Mouse (Mus musculus): Measurements from ENCODE around the gene Surf1.

Surf1 gene

DNA sequence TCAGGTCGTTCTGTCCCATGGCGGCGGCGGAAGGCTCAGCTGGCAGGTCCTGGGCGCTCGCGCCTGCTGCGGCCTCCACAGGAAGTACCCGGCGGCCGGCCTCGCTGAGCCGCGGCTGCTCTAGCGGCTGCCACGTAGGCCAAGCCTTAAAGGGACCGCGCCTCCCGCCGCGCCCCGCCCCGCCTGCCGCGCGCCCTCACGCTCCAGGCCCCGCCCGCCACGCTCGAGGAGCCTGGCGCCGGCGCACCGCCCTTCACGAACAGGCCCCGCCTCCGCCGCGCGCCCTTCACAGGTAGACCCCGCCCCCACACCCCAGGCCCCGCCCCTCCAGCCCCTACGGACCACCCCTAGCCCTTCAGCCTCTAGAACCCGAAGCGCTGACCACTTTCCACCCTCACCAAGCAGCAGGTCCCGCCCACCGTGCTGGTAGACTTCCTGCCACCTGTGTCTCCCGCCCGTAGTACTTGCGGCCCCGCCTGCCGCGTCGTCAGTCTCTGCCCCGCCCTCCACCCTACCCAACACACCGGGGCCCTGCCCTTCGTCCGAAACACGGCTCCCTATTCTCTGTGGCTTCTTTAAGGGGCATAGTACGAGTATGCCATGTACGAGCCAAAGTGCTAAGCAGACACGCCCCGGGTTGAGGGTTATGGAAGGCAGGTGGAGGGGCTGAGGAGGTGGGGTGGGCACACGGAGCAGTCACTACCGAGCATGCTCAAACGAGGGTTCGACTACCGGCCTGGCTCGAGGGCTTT, 17.1 kb upstream of the Surf1 start, which contains the start of the genes Surf4 and Stkld1:
Gene Surf4, minus strand, starts transcription at position 625 of the 752 bp plus-strand sequence.
Gene Stkld1, plus strand, starts transcription at position 744 of the 752 bp plus-strand sequence.
- peak within 1 kb of the TSS; percentile 92 for H3K4me3 ChIP-seq (replicated peaks; ENCODE audit: low read length)
- TF ChIP-seq CTCF (conservative IDR thresholded peaks at IDR 0.05; ENCODE audit: low read length) (no peak), POU5F1 (IDR thresholded peaks at IDR 0.05; ENCODE audit: borderline replicate concordance, low read length) (no peak), NANOG (IDR thresholded peaks at IDR 0.05; ENCODE audit: borderline replicate concordance, low read length) (no peak)
- no peaks in the 10 kb centered on the region for H3K9me3 ChIP-seq (ENCODE audit: low read length)
- no peaks in the 10 kb centered on the region; the same call in 1 of the 2 replicates for H3K27me3 ChIP-seq (ENCODE audit: insufficient read depth, low read length)
- peaks cover 34% of the 10 kb centered on the region for H3K36me3 ChIP-seq (ENCODE audit: insufficient read depth, low read length)
- peaks cover 46% of the 10 kb centered on the region for H3K4me1 ChIP-seq (replicated peaks; ENCODE audit: low read depth, low read length)

DNA sequence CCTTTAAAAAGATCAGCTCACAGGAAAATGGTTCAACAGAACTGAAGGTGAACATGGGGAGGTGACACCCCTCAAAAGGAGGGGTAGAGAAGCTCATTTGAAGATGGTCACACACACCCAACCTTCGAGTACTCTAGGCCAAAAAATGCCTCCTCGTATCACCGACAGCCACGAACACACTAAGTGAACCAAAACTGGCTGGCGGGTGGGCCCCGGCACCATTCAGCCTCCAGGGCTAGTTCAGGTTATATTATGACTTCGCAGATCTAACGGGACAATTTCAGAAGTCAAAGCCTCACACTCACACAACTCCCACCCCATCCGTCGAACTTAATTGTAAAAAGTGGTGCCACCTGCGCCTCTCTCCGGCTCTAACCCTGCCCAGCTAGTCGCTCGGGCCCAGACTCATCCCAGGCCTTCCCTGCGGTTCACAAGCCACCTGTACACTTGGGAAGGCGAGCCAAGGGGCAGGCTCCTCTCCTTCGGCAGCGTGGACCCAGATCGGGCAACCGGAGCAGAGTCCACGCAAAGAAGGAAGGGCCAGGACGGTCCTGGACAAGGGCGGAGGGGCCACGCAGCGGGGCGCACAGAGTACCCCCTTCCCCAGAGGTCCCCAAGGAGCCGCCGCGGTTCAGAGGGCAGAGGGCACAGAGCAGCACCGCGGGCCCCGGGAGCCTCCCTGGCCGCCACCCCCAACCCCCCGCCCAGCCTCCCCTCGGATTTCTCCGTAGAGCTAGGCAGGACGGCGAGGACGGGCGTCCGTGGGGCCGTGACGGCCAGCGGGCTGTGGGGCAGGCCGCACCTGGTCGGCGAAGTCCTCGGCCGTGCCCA, 16.4 kb upstream of the Surf1 start:
- H3K36me3 ChIP-seq (ENCODE audit: insufficient read depth, low read length): peaks cover 41% of the 10 kb centered on the region
- TF ChIP-seq NANOG (IDR thresholded peaks at IDR 0.05; ENCODE audit: borderline replicate concordance, low read length) (no peak), CTCF (conservative IDR thresholded peaks at IDR 0.05; ENCODE audit: low read length) (no peak), POU5F1 (IDR thresholded peaks at IDR 0.05; ENCODE audit: borderline replicate concordance, low read length) (no peak)
- H3K27me3 ChIP-seq (ENCODE audit: insufficient read depth, low read length): no peaks in the 10 kb centered on the region; the same call in 1 of the 2 replicates
- H3K9me3 ChIP-seq (ENCODE audit: low read length): no peaks in the 10 kb centered on the region
- H3K4me3 ChIP-seq (replicated peaks; ENCODE audit: low read length): peak overlapping the region; percentile 92
- H3K4me1 ChIP-seq (replicated peaks; ENCODE audit: low read depth, low read length): peaks cover 46% of the 10 kb centered on the region

DNA sequence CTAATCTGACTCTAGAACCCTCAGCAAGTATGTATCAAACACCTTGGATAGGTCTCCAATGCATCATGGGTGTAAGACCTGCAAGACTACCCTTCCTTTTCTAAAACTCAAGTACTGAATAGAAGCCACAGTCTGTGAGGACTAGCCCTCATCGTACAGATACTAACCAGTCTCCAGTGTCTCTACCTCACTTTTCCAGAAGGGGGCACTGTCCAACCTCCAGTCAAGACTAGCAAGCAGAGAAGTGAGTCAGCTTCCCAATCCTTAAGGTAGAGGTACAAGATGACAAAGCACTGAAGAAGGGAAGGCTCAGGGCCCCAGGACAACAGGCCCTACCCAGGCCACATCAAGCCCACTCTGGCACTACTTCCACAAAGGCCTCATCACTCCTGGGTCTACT, 14.1 kb upstream of the Surf1 start:
- Histone ChIP-seq H3K4me1 (replicated peaks; ENCODE audit: low read depth, low read length) (peaks cover 46% of the 10 kb centered on the region), H3K36me3 (ENCODE audit: insufficient read depth, low read length) (peaks cover 64% of the 10 kb centered on the region), H3K9me3 (ENCODE audit: low read length) (no peaks in the 10 kb centered on the region), H3K27me3 (ENCODE audit: insufficient read depth, low read length) (no peaks in the 10 kb centered on the region), H3K4me3 (replicated peaks; ENCODE audit: low read length) (no peak overlapping the region)
- TF ChIP-seq NANOG (IDR thresholded peaks at IDR 0.05; ENCODE audit: borderline replicate concordance, low read length) (no peak), POU5F1 (IDR thresholded peaks at IDR 0.05; ENCODE audit: borderline replicate concordance, low read length) (no peak), CTCF (conservative IDR thresholded peaks at IDR 0.05; ENCODE audit: low read length) (peak; percentile 53)

DNA sequence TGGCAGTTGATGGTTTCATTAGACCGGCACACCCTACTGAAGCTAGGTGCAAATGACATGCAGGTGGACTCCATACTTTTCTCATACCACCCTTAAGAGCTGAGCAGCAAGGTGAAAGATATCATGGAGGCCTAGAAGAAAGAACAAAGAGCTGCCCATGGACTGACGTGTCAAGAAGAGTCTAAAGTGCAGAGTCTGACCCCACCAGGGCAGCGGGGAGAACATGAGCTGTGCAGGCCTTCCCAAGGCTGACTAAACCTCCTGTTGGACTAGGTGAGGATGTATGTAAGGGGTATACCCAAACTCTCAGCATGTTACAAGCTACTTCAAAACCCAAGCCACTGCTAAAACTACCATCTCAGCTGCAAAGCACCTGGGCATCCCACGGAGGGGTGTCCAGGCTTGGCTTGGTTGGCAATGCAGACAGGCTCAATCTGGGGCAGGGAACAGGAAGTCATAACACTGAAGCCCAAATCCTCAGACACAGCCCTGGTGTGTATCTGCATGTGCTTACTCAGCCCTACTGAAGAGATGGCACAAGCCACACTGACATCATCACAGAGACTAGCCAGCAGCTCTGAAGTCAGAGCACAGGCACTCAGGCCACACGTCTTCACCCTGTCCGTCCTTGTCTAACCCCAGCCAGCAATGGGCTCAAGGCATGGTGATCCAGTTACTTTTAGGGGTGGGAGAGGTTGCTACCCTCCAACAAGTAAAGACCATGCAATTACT, 11.6 kb upstream of the Surf1 start:
- TF ChIP-seq POU5F1 (IDR thresholded peaks at IDR 0.05; ENCODE audit: borderline replicate concordance, low read length) (no peak), NANOG (IDR thresholded peaks at IDR 0.05; ENCODE audit: borderline replicate concordance, low read length) (no peak), CTCF (conservative IDR thresholded peaks at IDR 0.05; ENCODE audit: low read length) (no peak)
- H3K4me1 ChIP-seq (replicated peaks; ENCODE audit: low read depth, low read length): peaks cover 31% of the 10 kb centered on the region
- peaks cover 89% of the 10 kb centered on the region for H3K36me3 ChIP-seq (ENCODE audit: insufficient read depth, low read length)
- H3K27me3 ChIP-seq (ENCODE audit: insufficient read depth, low read length): no peaks in the 10 kb centered on the region
- H3K9me3 ChIP-seq (ENCODE audit: low read length): no peaks in the 10 kb centered on the region
- no peak overlapping the region for H3K4me3 ChIP-seq (replicated peaks; ENCODE audit: low read length)

DNA sequence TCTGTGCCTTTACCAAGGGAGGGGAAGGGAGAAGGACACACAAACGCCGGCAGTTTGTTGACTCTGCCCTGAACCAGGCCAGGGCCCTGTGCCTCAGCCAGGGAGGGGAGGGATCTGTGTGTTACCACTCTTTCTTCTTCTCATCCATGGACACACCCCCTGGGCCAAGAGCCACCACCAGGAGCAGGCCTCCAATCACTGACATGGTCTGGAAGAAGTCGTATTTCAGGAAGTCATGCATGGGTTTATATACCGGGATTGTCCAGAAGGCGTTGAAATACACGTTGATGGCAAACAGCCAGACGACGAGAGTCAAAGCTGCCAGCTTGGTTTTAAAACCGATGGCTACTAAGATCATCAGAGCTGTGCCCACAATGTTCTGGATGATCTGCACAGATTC, 5.5 kb upstream of the Surf1 start:
- H3K27me3 ChIP-seq (ENCODE audit: insufficient read depth, low read length): no peaks in the 10 kb centered on the region
- TF ChIP-seq POU5F1 (IDR thresholded peaks at IDR 0.05; ENCODE audit: borderline replicate concordance, low read length): no peak
- no peak for TF ChIP-seq NANOG (IDR thresholded peaks at IDR 0.05; ENCODE audit: borderline replicate concordance, low read length)
- no peak for TF ChIP-seq CTCF (conservative IDR thresholded peaks at IDR 0.05; ENCODE audit: low read length)

DNA sequence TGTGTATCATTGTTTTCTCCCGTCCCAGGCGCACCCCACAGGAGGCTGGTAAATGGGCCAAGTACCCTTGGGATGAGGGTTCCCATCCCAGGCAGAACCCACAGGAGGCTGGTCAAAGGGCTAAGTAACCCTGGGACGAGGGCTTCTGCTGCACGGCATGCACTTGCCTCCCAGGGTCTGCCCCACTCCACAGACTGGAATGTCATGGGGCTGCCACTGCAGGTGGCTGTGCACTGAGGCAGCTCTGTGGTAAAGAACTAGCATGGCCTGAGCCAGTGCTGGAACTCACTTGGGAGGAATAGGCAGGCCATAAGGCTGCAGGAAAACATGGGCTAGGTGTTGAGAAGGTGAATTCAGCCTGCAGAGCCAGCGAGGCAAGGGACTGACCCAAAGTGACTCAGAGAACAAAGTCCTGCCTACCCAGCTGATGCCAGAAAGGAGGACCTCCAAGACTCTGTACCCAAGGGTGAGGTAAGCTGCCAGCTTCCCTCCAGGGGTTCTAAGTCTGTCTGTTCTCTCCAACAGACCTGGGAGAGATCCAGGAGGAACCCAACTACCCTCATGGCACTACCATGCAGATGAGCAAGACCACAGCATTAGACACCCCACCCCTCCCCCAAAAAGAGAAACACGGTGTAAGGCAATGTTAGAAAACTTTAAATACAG, 4.0 kb upstream of the Surf1 start:
- Histone ChIP-seq H3K27me3 (ENCODE audit: insufficient read depth, low read length) (no peaks in the 10 kb centered on the region), H3K4me1 (replicated peaks; ENCODE audit: low read depth, low read length) (peaks cover 49% of the 10 kb centered on the region), H3K36me3 (ENCODE audit: insufficient read depth, low read length) (peaks cover 87% of the 10 kb centered on the region), H3K9me3 (ENCODE audit: low read length) (peaks cover 2% of the 10 kb centered on the region; the same call in 1 of the 2 replicates), H3K4me3 (replicated peaks; ENCODE audit: low read length) (no peak overlapping the region)
- no peak for TF ChIP-seq POU5F1 (IDR thresholded peaks at IDR 0.05; ENCODE audit: borderline replicate concordance, low read length)
- no peak for TF ChIP-seq CTCF (conservative IDR thresholded peaks at IDR 0.05; ENCODE audit: low read length)
- TF ChIP-seq NANOG (IDR thresholded peaks at IDR 0.05; ENCODE audit: borderline replicate concordance, low read length): no peak

More for the DNA sequence above, 5.5 kb upstream of the Surf1 start:
- H3K4me1 ChIP-seq (replicated peaks; ENCODE audit: low read depth, low read length): peaks cover 38% of the 10 kb centered on the region
- H3K4me3 ChIP-seq (replicated peaks; ENCODE audit: low read length): no peak overlapping the region
- H3K9me3 ChIP-seq (ENCODE audit: low read length): no peaks in the 10 kb centered on the region
- H3K36me3 ChIP-seq (ENCODE audit: insufficient read depth, low read length): peaks cover 100% of the 10 kb centered on the region

DNA sequence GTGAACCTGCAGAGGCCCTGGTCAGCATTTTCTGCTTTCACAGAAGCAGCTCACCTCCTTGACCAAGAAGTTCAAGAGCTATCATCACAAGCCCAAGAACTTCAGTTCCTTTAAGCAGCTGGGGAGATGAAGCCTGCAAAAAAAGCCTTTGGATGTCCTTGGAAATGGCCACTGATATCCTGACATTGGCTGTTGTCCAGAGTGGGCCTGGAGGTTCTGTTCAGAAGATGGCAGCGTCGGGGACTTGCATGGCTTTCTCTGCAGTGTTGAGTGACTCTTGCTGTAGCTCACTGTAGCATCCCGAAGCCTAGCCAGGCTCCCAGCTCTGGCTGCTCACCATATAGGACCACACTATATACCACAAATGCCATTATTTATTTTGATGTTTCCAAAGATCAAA, 3.4 kb upstream of the Surf1 start:
- peaks cover 55% of the 10 kb centered on the region for H3K4me1 ChIP-seq (replicated peaks; ENCODE audit: low read depth, low read length)
- H3K9me3 ChIP-seq (ENCODE audit: low read length): peaks cover 9% of the 10 kb centered on the region; the same call in 1 of the 2 replicates
- no peaks in the 10 kb centered on the region for H3K27me3 ChIP-seq (ENCODE audit: insufficient read depth, low read length)
- peaks cover 83% of the 10 kb centered on the region for H3K36me3 ChIP-seq (ENCODE audit: insufficient read depth, low read length)
- H3K4me3 ChIP-seq (replicated peaks; ENCODE audit: low read length): no peak overlapping the region
- TF ChIP-seq CTCF (conservative IDR thresholded peaks at IDR 0.05; ENCODE audit: low read length): no peak

Data from E14TG2a.4 (cell line).